Mouse (Mus musculus): ENCODE measurements around the gene Dock6.

DNA sequence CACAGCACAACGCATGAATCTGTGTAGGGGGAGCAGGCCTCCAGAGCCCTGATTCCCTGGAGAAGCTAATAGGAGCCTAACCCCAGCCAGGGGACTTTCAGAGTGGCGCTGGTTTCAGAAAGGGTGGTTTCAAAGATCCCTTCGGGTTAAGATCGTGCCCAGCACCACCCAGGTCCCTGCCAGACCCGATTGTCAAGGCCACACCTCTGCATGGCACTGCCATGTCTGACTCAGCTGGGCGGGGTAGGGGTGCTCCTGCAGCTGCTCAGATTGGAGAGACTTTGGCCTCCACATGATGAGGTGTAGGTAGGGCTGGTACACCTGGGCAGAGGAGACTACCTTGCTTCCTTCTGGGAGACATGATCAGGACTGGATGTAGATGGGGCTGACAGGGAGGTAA, 2.5 kb upstream of the Dock6 start:
- no peak for TF ChIP-seq POLR2A (IDR thresholded peaks at IDR 0.05; ENCODE audit: control insufficient read depth in 1 of 2, insufficient read depth in 1 of 2, low read depth in 1 of 2, low read length in 2 of 2, poor library complexity in 1 of 2)
- no peak for TF ChIP-seq ZC3H11A (IDR thresholded peaks at IDR 0.05; ENCODE audit: low read depth, low read length)
- TF ChIP-seq CTCF (IDR thresholded peaks at IDR 0.05 in 2 of 3, conservative IDR thresholded peaks at IDR 0.05 in 1 of 3; ENCODE audit: control insufficient read depth in 1 of 3, insufficient read depth in 1 of 3, low read depth in 2 of 3, low read length in 3 of 3, poor library complexity in 1 of 3, severe bottlenecking in 1 of 3) = no peak
- no peak for TF ChIP-seq BHLHE40 (IDR thresholded peaks at IDR 0.05; ENCODE audit: borderline replicate concordance, low read depth, low read length)
- TF ChIP-seq GABPA (IDR thresholded peaks at IDR 0.05; ENCODE audit: low read depth, low read length) = no peak
- TF ChIP-seq MAFK (IDR thresholded peaks at IDR 0.05; ENCODE audit: borderline replicate concordance, low read depth, low read length) = no peak
- TF ChIP-seq POLR2AphosphoS2 (IDR thresholded peaks at IDR 0.05; ENCODE audit: low read length) = no peak
- TF ChIP-seq MXI1 (IDR thresholded peaks at IDR 0.05; ENCODE audit: low read depth, low read length) = no peak
- TF ChIP-seq USF1 (IDR thresholded peaks at IDR 0.05; ENCODE audit: low read depth, low read length) = no peak
- TF ChIP-seq CHD2 (IDR thresholded peaks at IDR 0.05; ENCODE audit: low read length) = no peak
- no peak for TF ChIP-seq ZNF384 (IDR thresholded peaks at IDR 0.05; ENCODE audit: low read depth, low read length)
- no peak for TF ChIP-seq USF2 (IDR thresholded peaks at IDR 0.05; ENCODE audit: borderline replicate concordance in 1 of 2, insufficient read depth in 1 of 2, low read depth in 1 of 2, low read length in 2 of 2)
- TF ChIP-seq EP300 (IDR thresholded peaks at IDR 0.05; ENCODE audit: low read depth in 1 of 2, low read length in 2 of 2) = no peak
